Mouse (Mus musculus): ENCODE results near the gene Dysf. TPM values are rescaled to one million over a fixed set of nuclear protein-coding genes. Genes with fewer than 3 reads are reported as not detected.

Dysf gene
- polyA plus RNA-seq, 1 experiment from 2014 or later = 2.4 TPM

GRCm38 (mm10) chr6:84094998-84095397, 86.6 kb downstream of the Dysf start:
- ATAC-seq (ENCODE audit: low FRiP score) = no peak

GRCm38 (mm10) chr6:84095882-84096281, 87.5 kb downstream of the Dysf start:
- Histone ChIP-seq H3K9me3 (no peaks in the 10 kb centered on the region), H3K9ac (no peak overlapping the region), H3K27ac (no peak overlapping the region), H3K4me2 (no peak overlapping the region), H3K4me1 (replicated peaks) (peaks cover 8% of the 10 kb centered on the region; the same call in 1 of the 2 replicates), H3K27me3 (peaks cover 8% of the 10 kb centered on the region; the same call in 1 of the 2 replicates), H3K36me3 (no peaks in the 10 kb centered on the region), H3K4me3 (no peak overlapping the region)
- ATAC-seq (ENCODE audit: low FRiP score) = peak; percentile 63; the same call in 1 of the 2 replicates
- 12% methylated on average over 7 of the region's 7 CpGs for WGBS

More at GRCm38 (mm10) chr6:84094998-84095397, 86.6 kb downstream of the Dysf start:
- 0 out of 2 replicates have a peak, but pooled peaks cover 6% of the 10 kb centered on the region for H3K27me3 ChIP-seq
- no peaks in the 10 kb centered on the region for H3K9me3 ChIP-seq
- no peak overlapping the region for H3K9ac ChIP-seq
- no peak overlapping the region for H3K4me2 ChIP-seq
- WGBS = 20% methylated on average over 7 of the region's 7 CpGs
- H3K4me1 ChIP-seq (replicated peaks) = peaks cover 8% of the 10 kb centered on the region; the same call in 1 of the 2 replicates
- H3K36me3 ChIP-seq = no peaks in the 10 kb centered on the region
- H3K4me3 ChIP-seq = no peak overlapping the region
- no peak overlapping the region for H3K27ac ChIP-seq

GRCm38 (mm10) chr6:84102002-84102401, 93.6 kb downstream of the Dysf start:
- Histone ChIP-seq H3K27me3 (peaks cover 39% of the 10 kb centered on the region), H3K4me3 (no peak overlapping the region), H3K27ac (no peak overlapping the region), H3K4me1 (replicated peaks) (peaks cover 27% of the 10 kb centered on the region), H3K9ac (0 out of 2 replicates have a peak overlapping the region, but pooled peaks have one; percentile 5), H3K4me2 (no peak overlapping the region), H3K9me3 (no peaks in the 10 kb centered on the region), H3K36me3 (no peaks in the 10 kb centered on the region)
- ATAC-seq (ENCODE audit: low FRiP score) = no peak
- WGBS = 53% methylated on average over 15 of the region's 15 CpGs

- peaks cover 36% of the 10 kb centered on the region for H3K27me3 ChIP-seq
- H3K9ac ChIP-seq = peak overlapping the region; percentile 65
- peak; percentile 82 for ATAC-seq (ENCODE audit: low FRiP score)
- H3K36me3 ChIP-seq = no peaks in the 10 kb centered on the region
- H3K4me2 ChIP-seq = peak overlapping the region; percentile 62
- peak overlapping the region; percentile 42 for H3K4me3 ChIP-seq
- peak overlapping the region; percentile 71 for H3K27ac ChIP-seq
- peaks cover 27% of the 10 kb centered on the region for H3K4me1 ChIP-seq (replicated peaks)
- no peaks in the 10 kb centered on the region for H3K9me3 ChIP-seq
- 2% methylated on average over 40 of the region's 40 CpGs for WGBS
Observed at GRCm38 (mm10) chr6:84105148-84106022, 97.0 kb downstream of the Dysf start.

- H3K9me3 ChIP-seq = no peaks in the 10 kb centered on the region
- 13% methylated on average over 12 of the region's 12 CpGs for WGBS
- no peaks in the 10 kb centered on the region for H3K36me3 ChIP-seq
- H3K4me2 ChIP-seq = peak overlapping the region; percentile 62
- ATAC-seq (ENCODE audit: low FRiP score) = 0 out of 2 replicates have a peak, but pooled peaks have one; percentile 12
- peak overlapping the region; percentile 65 for H3K9ac ChIP-seq
- H3K4me3 ChIP-seq = peak overlapping the region; percentile 42
- H3K27ac ChIP-seq = peak overlapping the region; percentile 71
- H3K27me3 ChIP-seq = peaks cover 32% of the 10 kb centered on the region
- H3K4me1 ChIP-seq (replicated peaks) = peaks cover 27% of the 10 kb centered on the region
Observed at GRCm38 (mm10) chr6:84106082-84106481, 97.7 kb downstream of the Dysf start.

- no peak overlapping the region for H3K9ac ChIP-seq
- no peaks in the 10 kb centered on the region for H3K36me3 ChIP-seq
- no peak overlapping the region for H3K27ac ChIP-seq
- H3K4me2 ChIP-seq = no peak overlapping the region
- no peaks in the 10 kb centered on the region for H3K9me3 ChIP-seq
- peaks cover 7% of the 10 kb centered on the region; the same call in 1 of the 2 replicates for H3K27me3 ChIP-seq
- ATAC-seq (ENCODE audit: low FRiP score) = no peak
- H3K4me1 ChIP-seq (replicated peaks) = peaks cover 15% of the 10 kb centered on the region
- WGBS = 86% methylated on average over 6 of the region's 6 CpGs
- no peak overlapping the region for H3K4me3 ChIP-seq
Observed at GRCm38 (mm10) chr6:84110377-84110776, 102.0 kb downstream of the Dysf start.

GRCm38 (mm10) chr6:84111106-84111505, 102.7 kb downstream of the Dysf start:
- WGBS = 90% methylated on average over 11 of the region's 11 CpGs

GRCm38 (mm10) chr6:84119731-84120530, 111.5 kb downstream of the Dysf start:
- H3K36me3 ChIP-seq = no peaks in the 10 kb centered on the region
- H3K9ac ChIP-seq = no peak overlapping the region
- no peak overlapping the region for H3K4me3 ChIP-seq
- no peak for ATAC-seq (ENCODE audit: low FRiP score)
- H3K4me2 ChIP-seq = no peak overlapping the region
- H3K27ac ChIP-seq = no peak overlapping the region
- no peaks in the 10 kb centered on the region for H3K9me3 ChIP-seq
- no peaks in the 10 kb centered on the region for H3K4me1 ChIP-seq (replicated peaks)
- H3K27me3 ChIP-seq = no peaks in the 10 kb centered on the region
- 70% methylated on average over 24 of the region's 24 CpGs for WGBS

More at GRCm38 (mm10) chr6:84111106-84111505, 102.7 kb downstream of the Dysf start:
- H3K27me3 ChIP-seq = peaks cover 7% of the 10 kb centered on the region; the same call in 1 of the 2 replicates
- peaks cover 8% of the 10 kb centered on the region for H3K4me1 ChIP-seq (replicated peaks)
- no peaks in the 10 kb centered on the region for H3K36me3 ChIP-seq
- H3K4me2 ChIP-seq = no peak overlapping the region
- H3K27ac ChIP-seq = no peak overlapping the region
- no peak for ATAC-seq (ENCODE audit: low FRiP score)
- no peaks in the 10 kb centered on the region for H3K9me3 ChIP-seq
- H3K9ac ChIP-seq = no peak overlapping the region
- no peak overlapping the region for H3K4me3 ChIP-seq

- Histone ChIP-seq H3K27me3 (no peaks in the 10 kb centered on the region), H3K9me3 (no peaks in the 10 kb centered on the region), H3K27ac (no peak overlapping the region), H3K4me1 (replicated peaks) (no peaks in the 10 kb centered on the region), H3K4me3 (no peak overlapping the region), H3K4me2 (no peak overlapping the region), H3K9ac (no peak overlapping the region), H3K36me3 (no peaks in the 10 kb centered on the region)
- WGBS = 83% methylated on average over 9 of the region's 9 CpGs
- ATAC-seq (ENCODE audit: low FRiP score) = no peak
Observed at GRCm38 (mm10) chr6:84124609-84125008, 116.2 kb downstream of the Dysf start.

- H3K36me3 ChIP-seq = no peaks in the 10 kb centered on the region
- WGBS = 83% methylated on average over 4 of the region's 4 CpGs
- H3K4me2 ChIP-seq = no peak overlapping the region
- no peak overlapping the region for H3K9ac ChIP-seq
- H3K27me3 ChIP-seq = no peaks in the 10 kb centered on the region; the same call in 1 of the 2 replicates
- no peaks in the 10 kb centered on the region for H3K4me1 ChIP-seq (replicated peaks)
- H3K4me3 ChIP-seq = no peak overlapping the region
- no peak overlapping the region for H3K27ac ChIP-seq
- H3K9me3 ChIP-seq = no peaks in the 10 kb centered on the region
- ATAC-seq (ENCODE audit: low FRiP score) = no peak
Observed at GRCm38 (mm10) chr6:84125101-84125500, 116.7 kb downstream of the Dysf start.

GRCm38 (mm10) chr6:84128229-84128628, 119.8 kb downstream of the Dysf start:
- no peaks in the 10 kb centered on the region for H3K36me3 ChIP-seq
- WGBS = 93% methylated on average over 2 of the region's 2 CpGs
- H3K4me3 ChIP-seq = no peak overlapping the region
- H3K9me3 ChIP-seq = no peaks in the 10 kb centered on the region
- no peaks in the 10 kb centered on the region for H3K4me1 ChIP-seq (replicated peaks)
- no peak overlapping the region for H3K4me2 ChIP-seq
- no peak overlapping the region for H3K27ac ChIP-seq
- peaks cover 3% of the 10 kb centered on the region; the same call in 1 of the 2 replicates for H3K27me3 ChIP-seq
- ATAC-seq (ENCODE audit: low FRiP score) = no peak
- H3K9ac ChIP-seq = no peak overlapping the region

GRCm38 (mm10) chr6:84130867-84131266, 122.5 kb downstream of the Dysf start:
- Histone ChIP-seq H3K27me3 (peaks cover 3% of the 10 kb centered on the region; the same call in 1 of the 2 replicates), H3K9me3 (no peaks in the 10 kb centered on the region), H3K9ac (no peak overlapping the region), H3K4me1 (replicated peaks) (peaks cover 7% of the 10 kb centered on the region), H3K27ac (no peak overlapping the region), H3K4me3 (no peak overlapping the region), H3K4me2 (no peak overlapping the region), H3K36me3 (no peaks in the 10 kb centered on the region)
- no peak for ATAC-seq (ENCODE audit: low FRiP score)
- WGBS = 93% methylated on average over 4 of the region's 4 CpGs

Measured in hindbrain, embryonic 13.5 days (tissue).